Mouse (Mus musculus) A20 (cell line): ENCODE data around the gene Cdkal1.

ENCODE experiments used
- DNase-seq: peaks from one replicate; pipeline ENCODE4 v3.0.0-alpha.2; 2011; ENCODE audit warnings: low read depth, low spot score

Gene Cdkal1

DNA sequence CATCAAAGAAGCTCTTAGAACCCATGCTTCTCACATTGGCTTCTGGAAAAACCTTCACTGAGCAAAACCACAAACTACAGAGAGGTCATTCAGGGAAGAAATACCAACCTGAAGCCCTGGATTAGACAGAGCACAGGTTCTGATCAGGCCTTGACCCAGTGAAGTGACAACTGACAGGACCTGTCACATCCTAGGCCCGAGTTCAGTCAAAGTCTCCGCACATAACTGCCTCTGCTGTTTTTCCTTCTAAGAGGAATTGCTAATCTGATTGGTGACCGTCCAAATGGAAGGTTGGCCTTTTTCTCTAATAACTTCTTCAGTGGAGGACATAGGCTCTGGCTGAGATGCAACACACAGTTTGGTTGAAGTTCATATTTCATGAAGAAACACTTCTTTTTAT, 662.8 kb downstream of the Cdkal1 start:
- DNase-seq: no peak

GRCm38 (mm10) chr13:29190548-29190947, 664.9 kb downstream of the Cdkal1 start:
- no peak for DNase-seq

GRCm38 (mm10) chr13:29186748-29187147, 668.7 kb downstream of the Cdkal1 start:
- DNase-seq: no peak

DNA sequence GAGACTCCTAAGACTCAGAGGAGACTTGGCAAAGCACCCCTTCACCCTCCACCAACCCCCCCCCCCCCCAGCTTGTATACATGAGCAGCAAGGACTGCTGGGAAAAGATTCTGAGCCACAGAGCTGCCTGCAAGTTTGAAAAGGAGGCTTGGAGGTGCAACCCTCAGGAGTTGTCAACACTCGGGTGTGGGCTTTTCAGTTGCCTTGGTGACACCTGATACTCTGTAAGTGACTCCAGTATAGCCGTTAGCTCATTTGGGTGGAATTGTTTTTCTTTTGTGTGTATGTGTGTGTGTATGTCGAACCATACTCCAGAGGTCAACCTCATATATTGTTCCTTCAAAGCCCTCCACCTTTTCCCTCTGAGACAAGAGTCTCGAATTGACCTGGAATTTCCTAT, 669.9 kb downstream of the Cdkal1 start:
- DNase-seq: no peak

DNA sequence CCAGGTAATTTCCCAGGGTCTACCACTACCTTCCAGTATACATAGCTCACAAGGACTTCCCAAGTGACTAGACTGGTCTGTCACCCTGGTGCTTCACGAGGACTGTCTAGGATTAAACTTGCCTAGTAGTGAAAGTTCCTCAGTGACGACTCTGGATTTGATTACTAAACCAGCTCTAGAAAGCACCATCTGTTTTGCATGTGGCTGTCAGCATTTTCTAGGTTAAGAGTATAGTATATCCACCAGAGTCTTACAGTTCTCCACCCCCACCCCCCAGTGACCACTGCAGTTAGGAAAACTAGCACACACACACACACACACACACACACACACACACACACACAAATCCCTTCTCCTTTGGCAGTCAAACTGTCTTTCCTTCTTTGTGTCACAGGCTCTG, 670.9 kb downstream of the Cdkal1 start:
- DNase-seq: no peak

DNA sequence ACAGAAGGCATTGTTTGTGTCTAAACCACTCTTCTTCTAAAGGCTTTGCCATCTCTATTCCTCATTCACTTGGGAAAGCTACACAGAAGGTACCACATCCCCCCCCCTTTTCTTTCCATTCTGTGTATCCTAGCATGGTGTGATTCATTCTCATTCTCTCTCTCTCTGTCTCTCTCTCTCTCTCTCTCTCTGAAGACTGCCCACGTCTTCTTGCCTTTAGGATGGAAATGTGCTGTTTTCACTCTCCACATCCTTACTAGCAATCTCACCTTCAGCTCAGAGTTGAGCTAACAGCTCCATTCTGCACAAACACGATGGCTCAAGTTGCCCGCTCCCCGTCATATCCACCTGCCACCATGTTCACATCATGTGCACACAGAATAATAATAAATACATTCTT, 675.6 kb downstream of the Cdkal1 start:
- no peak for DNase-seq

DNA sequence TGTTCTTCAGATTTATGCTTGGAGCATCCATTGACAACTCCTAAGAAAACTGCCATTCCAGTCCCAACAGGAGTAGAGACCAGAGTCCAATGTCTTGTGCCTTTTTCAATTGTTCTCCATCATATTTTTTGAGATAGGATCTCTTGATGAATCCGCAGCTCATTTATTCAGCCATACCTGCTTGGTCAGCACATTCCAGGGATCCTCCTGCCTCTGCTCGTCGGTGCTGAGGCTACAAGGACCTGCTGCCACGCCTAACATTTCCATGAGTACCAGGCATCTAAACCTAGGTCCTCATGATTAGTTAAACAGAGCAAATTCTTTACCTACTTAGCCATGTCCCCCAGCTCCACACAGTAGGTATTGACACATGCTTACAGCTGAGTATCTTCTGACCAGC, 676.2 kb downstream of the Cdkal1 start:
- no peak for DNase-seq

DNA sequence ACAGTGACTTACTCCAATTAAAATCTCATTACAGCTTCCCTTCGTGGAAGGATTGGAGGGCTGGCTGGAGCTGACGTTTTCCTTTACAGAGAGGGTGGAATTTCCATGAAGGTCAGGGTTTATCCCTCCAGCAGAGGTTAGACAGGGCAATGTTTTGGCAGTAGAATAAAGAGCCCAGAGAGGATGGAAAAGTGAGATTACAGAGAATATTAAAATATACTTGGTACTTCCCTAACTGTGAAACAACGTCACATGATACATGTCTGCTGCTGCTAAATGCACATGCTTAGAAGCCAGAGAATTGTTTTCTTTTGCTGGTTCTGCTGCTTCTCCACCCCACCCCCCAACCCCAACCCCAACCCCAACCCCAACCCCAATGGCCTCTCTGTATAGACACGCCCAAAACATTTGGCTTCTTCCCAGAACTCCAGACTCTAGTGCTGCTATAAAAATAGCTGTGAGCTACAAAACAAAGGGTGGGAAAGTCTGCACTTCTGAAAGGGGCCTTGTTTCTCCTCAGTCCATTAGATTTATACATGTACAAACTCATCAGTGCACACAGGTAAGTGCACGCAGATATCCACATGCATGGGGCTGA, 677.5 kb downstream of the Cdkal1 start:
- no peak for DNase-seq

GRCm38 (mm10) chr13:29169356-29169755, 686.1 kb downstream of the Cdkal1 start:
- no peak for DNase-seq

DNA sequence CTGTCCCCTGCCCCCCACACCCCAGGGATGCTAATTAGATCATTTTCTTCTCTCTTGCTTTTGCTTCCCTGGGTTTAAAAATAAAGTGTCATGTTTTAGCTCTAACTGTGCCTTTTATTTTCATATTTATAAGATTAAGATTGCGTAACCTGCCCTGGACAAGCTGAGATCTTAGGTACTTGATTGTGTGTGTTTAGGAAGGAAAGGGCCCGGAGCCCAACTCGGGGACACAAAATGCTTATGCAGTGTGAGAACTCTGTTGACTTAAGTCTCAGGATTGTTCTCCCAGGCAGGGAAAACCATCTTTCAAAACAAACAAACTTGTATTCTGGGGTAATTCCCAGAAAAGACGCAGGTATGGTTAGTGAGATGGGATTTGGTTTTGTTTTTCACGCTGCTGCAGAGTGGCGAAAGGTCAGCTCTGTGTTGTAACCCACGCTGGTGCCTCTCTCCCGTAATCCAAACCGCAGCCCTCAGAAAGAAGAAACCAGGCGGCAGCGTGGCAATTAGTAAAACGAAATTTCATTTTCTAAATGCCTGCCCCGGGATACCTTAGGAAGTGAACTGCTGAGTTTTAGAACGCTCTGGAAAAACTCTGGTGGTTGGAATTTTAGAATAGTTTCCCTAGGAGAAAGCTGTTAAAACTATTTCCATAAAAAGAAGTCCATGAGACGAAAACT, 690.5 kb downstream of the Cdkal1 start:
- DNase-seq: no peak

GRCm38 (mm10) chr13:29162867-29163514, 692.5 kb downstream of the Cdkal1 start:
- DNase-seq: no peak

DNA sequence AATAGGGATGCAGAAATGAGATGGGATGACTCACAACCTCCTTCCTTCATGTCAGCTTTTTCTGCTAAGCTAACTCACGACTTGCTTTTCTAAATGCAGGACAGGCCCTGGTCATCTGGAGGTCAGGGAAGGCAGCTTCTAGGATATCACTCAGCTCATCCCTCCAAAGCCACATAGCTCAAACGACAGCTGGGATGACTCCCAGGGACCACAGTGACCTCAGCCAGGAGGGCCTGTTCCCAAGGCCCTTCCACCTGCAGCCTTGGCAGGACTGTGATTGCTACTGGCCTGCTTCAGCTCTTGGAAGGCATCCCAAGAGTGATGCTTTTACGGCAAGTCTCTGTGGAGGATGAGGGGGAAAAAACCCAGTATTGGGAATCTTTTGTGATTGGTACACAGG, 693.0 kb downstream of the Cdkal1 start:
- no peak for DNase-seq

GRCm38 (mm10) chr13:29161436-29161835, 694.0 kb downstream of the Cdkal1 start:
- no peak for DNase-seq

- no peak for DNase-seq
Measured at GRCm38 (mm10) chr13:29156703-29157102, 698.8 kb downstream of the Cdkal1 start.

DNA sequence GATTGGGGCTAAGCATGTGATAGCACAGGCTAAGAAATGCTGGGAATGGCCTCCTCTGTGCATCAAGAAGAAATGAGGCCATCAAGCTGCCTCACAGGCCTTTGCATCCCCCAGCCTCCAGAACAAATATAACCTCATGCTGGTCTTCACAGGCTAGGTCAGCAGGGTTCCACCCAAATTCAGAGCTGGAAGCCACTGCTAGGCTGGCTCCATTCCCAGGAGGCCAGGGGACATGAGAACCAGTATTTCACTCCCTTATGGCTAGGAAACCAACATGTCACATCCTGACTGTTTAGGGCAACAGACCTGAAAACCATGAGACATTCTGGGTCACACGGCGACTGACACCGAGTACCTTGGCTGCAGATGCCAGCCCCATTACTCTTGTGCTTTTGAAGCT, 700.2 kb downstream of the Cdkal1 start:
- no peak for DNase-seq

DNA sequence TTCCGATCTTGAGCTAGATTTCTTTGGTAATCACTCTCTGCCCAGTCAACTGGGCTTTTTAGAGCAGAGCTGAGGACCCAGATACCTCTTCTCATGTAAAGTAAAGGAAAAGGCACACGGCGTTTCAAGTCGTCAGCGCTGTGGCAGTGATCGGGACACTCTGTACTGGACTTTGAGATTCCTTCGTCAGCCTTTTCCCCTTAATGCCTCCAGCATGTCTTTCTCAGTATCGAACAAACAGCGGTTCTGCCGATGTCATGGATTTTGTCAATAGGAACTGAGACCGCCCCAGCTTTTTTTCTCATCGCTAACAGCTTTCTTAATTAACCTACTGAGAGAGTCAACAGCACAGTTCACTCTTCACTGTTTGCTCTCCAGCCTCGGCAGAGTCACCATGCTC, 705.4 kb downstream of the Cdkal1 start:
- DNase-seq: no peak

GRCm38 (mm10) chr13:29149404-29149803, 706.1 kb downstream of the Cdkal1 start:
- DNase-seq: no peak

DNA sequence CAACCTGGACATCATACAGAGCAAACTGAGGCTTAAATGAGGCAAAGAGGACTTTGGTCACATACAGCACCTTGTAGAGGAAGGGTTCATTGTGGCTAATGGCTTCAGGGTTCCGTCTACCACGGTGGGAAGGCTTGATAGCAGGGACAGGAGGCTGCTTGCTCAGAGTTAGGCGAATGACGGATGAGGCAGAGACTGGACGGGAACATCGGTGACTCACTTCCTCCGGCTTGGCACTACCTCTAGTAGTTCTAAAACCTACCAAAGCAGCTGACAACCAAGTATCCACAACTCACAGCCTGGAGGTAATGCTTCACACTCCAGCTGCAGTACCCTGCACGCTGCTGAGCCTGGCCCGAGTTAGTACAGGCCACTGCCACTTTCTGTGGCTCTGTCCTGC, 706.9 kb downstream of the Cdkal1 start:
- DNase-seq: no peak
